Mouse (Mus musculus): ENCODE measurements at regions not wholly inside any gene's neighbourhood (a gene's known extent, or its start where the extent isn't known, plus 50 kb on each side); places are given as distances from the start of the nearest gene placed in this dataset.

DNA sequence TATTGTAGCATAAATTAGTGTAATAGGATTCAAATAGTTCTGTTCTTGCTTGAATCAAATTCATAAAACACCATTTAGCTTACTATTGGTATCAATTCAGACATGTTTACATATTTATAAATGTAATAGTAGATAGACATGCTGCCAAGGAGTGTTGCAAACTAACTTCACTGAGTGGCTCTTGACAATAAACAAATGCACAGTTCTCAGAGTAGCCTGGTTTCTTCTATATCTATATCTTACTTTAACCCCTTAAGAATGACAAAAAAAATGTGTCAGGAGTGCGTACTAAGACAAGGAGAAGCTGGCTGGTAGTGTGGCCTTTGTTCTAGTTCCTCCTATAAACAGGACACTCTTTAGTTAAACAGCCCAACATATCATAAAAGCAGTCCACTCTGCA is 213.0 kb upstream of the Nrsn1 start:
- no peaks in the 10 kb centered on the region for H3K4me1 ChIP-seq
- H3K9me3 ChIP-seq = peaks cover 3% of the 10 kb centered on the region; the same call in 1 of the 2 replicates
- TF ChIP-seq GATA1 (IDR thresholded peaks at IDR 0.05; ENCODE audit: borderline replicate concordance, low read length) (no peak), FLI1 (IDR thresholded peaks at IDR 0.05; ENCODE audit: low read length) (no peak)
- H3K27me3 ChIP-seq (replicated peaks) = no peaks in the 10 kb centered on the region
- H3K4me3 ChIP-seq (replicated peaks) = no peak overlapping the region
- H3K36me3 ChIP-seq (replicated peaks; ENCODE audit: low read length) = no peaks in the 10 kb centered on the region

DNA sequence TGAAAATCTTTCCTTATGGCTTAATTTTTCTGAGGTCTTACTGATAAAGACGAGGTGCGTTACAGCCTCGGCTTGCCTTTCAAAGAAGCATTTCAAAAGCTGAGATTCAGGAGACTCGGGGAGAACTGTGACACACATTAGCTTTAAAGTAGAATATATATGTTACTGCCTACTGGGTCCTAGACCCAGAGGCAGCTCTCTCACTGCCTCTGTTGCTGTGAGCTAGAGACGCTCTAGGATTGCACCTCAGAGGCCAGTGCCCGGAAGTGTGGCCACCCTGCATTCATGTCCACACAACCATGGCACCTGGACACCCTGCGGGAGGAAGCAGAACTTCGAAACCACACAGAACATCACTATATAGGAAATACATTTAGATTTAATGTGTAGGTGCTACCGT is 181.6 kb upstream of the Nrsn1 start:
- H3K9me3 ChIP-seq = peaks cover 20% of the 10 kb centered on the region
- no peak overlapping the region for H3K4me3 ChIP-seq (replicated peaks)
- no peaks in the 10 kb centered on the region for H3K27me3 ChIP-seq (replicated peaks)
- H3K4me1 ChIP-seq = no peaks in the 10 kb centered on the region
- H3K36me3 ChIP-seq (replicated peaks; ENCODE audit: low read length) = no peaks in the 10 kb centered on the region
- no peak for TF ChIP-seq GATA1 (IDR thresholded peaks at IDR 0.05; ENCODE audit: borderline replicate concordance, low read length)
- no peak for TF ChIP-seq FLI1 (IDR thresholded peaks at IDR 0.05; ENCODE audit: low read length)

DNA sequence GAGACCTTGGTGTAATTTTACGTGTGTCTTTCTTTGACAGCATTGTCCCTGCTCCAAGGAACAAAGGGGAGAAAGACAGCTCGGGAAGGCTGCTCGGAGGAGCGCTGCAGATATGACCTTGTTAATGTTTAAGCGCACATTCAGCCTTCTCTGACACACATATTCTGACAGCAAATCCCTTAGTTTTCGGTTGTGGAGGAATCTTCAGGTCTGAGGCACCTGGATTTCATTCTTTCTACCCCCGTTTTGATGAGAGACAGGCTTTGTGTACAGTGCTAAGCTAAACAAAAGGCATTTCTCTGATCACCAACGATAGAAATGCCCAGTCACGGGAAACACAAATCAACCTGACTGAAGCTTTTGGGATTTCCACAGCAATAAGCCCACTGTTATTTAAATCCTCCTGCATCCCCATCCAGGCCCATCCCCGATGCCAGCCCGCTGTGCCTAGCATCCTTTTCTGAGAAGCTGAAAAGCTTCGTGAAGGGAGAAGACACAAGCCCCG is 181.1 kb upstream of the Nrsn1 start:
- Histone ChIP-seq H3K4me1 (no peaks in the 10 kb centered on the region), H3K36me3 (replicated peaks; ENCODE audit: low read length) (no peaks in the 10 kb centered on the region), H3K9me3 (peaks cover 20% of the 10 kb centered on the region), H3K27me3 (replicated peaks) (no peaks in the 10 kb centered on the region), H3K4me3 (replicated peaks) (no peak overlapping the region)
- TF ChIP-seq FLI1 (IDR thresholded peaks at IDR 0.05; ENCODE audit: low read length) (no peak), GATA1 (IDR thresholded peaks at IDR 0.05; ENCODE audit: borderline replicate concordance, low read length) (no peak)

DNA sequence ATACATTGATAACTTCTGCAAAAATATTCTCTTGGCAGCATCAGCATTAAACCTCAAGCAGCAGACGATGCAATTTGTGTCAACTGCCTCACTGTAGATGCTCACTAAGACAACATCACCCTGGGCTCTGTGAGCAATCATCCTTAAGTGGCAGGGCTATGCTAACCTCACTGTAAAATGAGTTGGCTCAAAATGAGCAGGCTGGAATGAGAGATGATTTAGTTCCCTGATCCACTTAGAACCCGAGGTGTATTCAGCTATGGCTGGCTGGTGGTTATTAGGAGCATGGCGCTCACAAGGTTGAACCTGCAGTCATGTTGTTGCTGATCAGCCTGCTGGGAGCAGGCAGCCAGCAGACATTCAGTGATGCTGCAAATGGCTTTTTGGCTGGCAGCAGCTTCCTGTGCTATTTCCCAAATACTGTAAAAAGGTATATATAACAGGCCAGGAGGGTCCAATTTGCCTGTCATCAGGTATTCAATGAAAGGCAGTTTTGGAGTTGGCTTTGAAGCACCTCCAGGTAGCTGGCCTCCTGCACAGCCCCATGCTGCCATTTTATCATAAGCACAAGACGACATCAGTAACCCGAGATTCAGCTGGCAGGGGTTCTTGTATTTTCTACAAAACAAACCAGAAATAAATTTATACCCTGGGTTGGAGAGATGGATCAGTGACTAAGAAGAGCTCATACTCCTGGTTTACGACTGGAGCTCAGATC is 159.6 kb upstream of the Nrsn1 start:
- Histone ChIP-seq H3K27me3 (replicated peaks) (no peaks in the 10 kb centered on the region), H3K36me3 (replicated peaks; ENCODE audit: low read length) (no peaks in the 10 kb centered on the region), H3K4me1 (no peaks in the 10 kb centered on the region), H3K4me3 (replicated peaks) (no peak overlapping the region), H3K9me3 (0 out of 2 replicates have a peak, but pooled peaks cover 9% of the 10 kb centered on the region)
- TF ChIP-seq FLI1 (IDR thresholded peaks at IDR 0.05; ENCODE audit: low read length) (no peak), GATA1 (IDR thresholded peaks at IDR 0.05; ENCODE audit: borderline replicate concordance, low read length) (no peak)

DNA sequence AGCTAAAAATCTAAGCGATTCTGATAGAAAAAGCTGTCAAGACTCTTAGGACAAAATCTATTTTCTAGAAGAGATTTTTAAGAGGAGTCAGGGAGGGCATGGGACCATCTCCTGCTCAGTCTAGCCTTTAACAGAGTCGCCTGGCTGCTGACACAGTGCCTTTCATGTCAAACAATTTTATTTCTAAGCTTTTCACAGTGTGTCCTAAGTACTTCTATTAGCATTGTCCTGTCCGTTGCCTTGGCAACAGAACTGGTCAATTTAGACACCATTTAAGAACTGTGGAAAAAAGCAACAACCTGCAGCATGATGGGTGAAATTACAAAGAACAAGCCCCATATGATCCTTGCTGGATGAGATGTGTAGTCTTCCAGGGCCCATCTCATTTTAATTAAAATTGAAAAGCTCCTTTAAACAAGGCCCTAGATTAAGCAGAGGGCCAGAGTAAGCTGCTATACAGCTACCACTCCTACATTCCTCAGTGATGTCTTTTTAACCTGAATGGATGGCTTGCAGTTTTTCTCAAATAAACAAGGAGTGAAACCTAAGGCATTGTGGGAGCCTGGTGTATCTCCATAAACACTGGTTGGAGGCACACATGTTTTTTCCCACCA is 133.0 kb upstream of the Nrsn1 start:
- Histone ChIP-seq H3K4me1 (no peaks in the 10 kb centered on the region), H3K9me3 (peaks cover 6% of the 10 kb centered on the region; the same call in 1 of the 2 replicates), H3K36me3 (replicated peaks; ENCODE audit: low read length) (no peaks in the 10 kb centered on the region), H3K27me3 (replicated peaks) (no peaks in the 10 kb centered on the region), H3K4me3 (replicated peaks) (no peak overlapping the region)
- TF ChIP-seq FLI1 (IDR thresholded peaks at IDR 0.05; ENCODE audit: low read length) (no peak), GATA1 (IDR thresholded peaks at IDR 0.05; ENCODE audit: borderline replicate concordance, low read length) (no peak)

DNA sequence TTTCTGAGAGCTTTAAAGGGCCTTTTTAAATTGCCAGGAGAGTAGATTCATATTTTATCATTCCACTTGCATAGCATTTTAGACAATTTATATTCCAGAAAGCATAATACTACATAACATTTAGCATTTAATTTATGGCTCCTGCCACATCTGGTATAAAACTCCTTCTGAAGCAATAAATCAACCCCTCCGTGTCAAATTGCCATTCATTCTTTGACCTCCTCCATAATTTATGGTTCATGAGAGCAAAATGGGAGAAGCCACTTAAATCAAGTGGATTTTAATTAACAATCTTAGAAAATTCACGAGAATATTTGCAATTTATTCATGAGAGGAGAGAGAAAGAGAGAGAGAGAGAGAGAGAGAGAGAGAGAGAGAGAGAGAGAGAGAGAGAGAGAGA is 132.4 kb upstream of the Nrsn1 start:
- no peak for TF ChIP-seq GATA1 (IDR thresholded peaks at IDR 0.05; ENCODE audit: borderline replicate concordance, low read length)
- Histone ChIP-seq H3K27me3 (replicated peaks) (no peaks in the 10 kb centered on the region), H3K9me3 (peaks cover 10% of the 10 kb centered on the region; the same call in 1 of the 2 replicates), H3K36me3 (replicated peaks; ENCODE audit: low read length) (no peaks in the 10 kb centered on the region), H3K4me1 (no peaks in the 10 kb centered on the region), H3K4me3 (replicated peaks) (no peak overlapping the region)

DNA sequence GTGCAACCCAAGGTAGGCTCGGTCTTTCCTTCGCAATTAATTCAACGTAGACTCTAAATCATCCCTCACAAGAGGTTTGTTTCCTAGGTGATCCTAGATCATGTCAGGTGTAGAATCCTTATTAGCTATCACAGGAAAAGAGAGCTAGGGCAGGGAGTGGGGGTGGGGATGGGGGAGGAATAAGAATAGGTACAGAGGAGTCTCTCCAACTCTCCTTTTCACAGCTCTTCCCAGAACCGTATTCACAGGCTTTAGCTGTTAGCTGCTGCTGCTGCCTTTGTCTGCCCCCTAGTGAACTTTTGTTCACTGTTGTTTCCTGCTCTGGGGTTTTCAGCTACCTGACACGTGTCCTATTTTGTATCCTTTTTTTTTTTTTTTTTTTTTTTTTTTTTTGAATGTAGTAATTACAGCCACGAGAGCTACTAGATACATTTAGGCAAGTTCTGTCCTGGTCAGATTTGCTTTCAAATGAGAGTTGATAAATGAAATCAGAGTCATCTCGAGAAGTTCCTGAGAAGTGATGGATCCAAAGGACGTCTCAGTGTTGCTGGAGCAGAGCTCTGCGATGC is 131.7 kb upstream of the Nrsn1 start:
- Histone ChIP-seq H3K9me3 (peaks cover 10% of the 10 kb centered on the region; the same call in 1 of the 2 replicates), H3K4me1 (no peaks in the 10 kb centered on the region), H3K27me3 (replicated peaks) (no peaks in the 10 kb centered on the region), H3K4me3 (replicated peaks) (no peak overlapping the region), H3K36me3 (replicated peaks; ENCODE audit: low read length) (no peaks in the 10 kb centered on the region)
- TF ChIP-seq GATA1 (IDR thresholded peaks at IDR 0.05; ENCODE audit: borderline replicate concordance, low read length) (no peak), FLI1 (IDR thresholded peaks at IDR 0.05; ENCODE audit: low read length) (no peak)

DNA sequence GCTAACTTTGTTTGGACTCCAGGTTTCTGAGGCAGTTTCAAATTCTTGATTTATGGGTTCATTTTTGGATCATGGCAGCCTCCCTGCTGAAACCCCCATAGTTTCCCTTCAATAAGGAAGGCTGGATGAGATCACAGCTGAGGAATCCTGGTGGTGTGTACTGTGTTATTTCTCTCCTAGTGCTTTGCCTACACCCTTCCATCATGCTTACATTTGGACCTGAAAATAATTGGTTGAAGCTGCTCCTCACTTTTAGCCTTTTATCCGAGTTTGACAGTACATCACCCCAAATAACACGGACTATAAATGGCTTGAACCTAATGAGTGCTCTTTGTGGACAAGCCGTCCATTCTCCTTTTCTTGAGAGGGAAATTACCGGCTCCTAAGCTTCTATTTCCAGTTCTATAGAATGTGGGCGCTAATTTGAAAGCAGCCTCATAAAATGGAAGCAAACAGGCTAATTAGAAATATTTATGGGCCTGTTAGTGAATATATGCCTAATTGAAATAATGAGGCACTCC is 122.5 kb upstream of the Nrsn1 start:
- no peaks in the 10 kb centered on the region for H3K27me3 ChIP-seq (replicated peaks)
- TF ChIP-seq GATA1 (IDR thresholded peaks at IDR 0.05; ENCODE audit: borderline replicate concordance, low read length) = no peak
- TF ChIP-seq FLI1 (IDR thresholded peaks at IDR 0.05; ENCODE audit: low read length) = no peak
- H3K36me3 ChIP-seq (replicated peaks; ENCODE audit: low read length) = no peaks in the 10 kb centered on the region
- no peak overlapping the region for H3K4me3 ChIP-seq (replicated peaks)
- no peaks in the 10 kb centered on the region for H3K4me1 ChIP-seq
- peaks cover 32% of the 10 kb centered on the region for H3K9me3 ChIP-seq

DNA sequence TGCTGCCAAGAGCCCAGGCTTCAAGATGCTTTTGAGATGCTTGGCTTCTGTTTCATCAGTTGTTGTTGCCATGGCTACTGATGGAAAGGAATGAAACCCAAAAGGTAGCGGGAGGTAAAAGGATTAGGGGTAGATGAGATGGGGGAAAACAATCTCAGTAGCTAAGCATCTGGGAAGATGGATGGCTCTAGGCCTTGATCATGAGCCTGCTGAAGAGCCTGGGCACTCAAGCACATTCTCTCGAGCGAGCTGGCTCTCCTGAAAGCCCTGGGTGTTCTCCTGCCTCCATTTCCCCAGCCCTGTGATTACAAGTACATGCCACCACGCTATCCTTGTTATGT is 92.3 kb upstream of the Nrsn1 start:
- Histone ChIP-seq H3K4me3 (replicated peaks) (no peak overlapping the region), H3K27me3 (replicated peaks) (no peaks in the 10 kb centered on the region), H3K9me3 (peaks cover 15% of the 10 kb centered on the region), H3K4me1 (no peaks in the 10 kb centered on the region), H3K36me3 (replicated peaks; ENCODE audit: low read length) (no peaks in the 10 kb centered on the region)
- no peak for TF ChIP-seq GATA1 (IDR thresholded peaks at IDR 0.05; ENCODE audit: borderline replicate concordance, low read length)
- no peak for TF ChIP-seq FLI1 (IDR thresholded peaks at IDR 0.05; ENCODE audit: low read length)

Measured in megakaryocyte, embryonic 14.5 days (primary cell).